Mouse (Mus musculus) forebrain, postnatal 0 days (tissue): ENCODE measurements around the gene Uhrf1. TPM values are rescaled to one million over a fixed set of nuclear protein-coding genes. Genes with fewer than 3 reads are reported as not detected.

Experiments used
- ATAC-seq: fragments of 200-750 bp; cut with Nextera tagmentation; 2 replicates; pipeline ENCODE4 v1.8.0; 2017; ENCODE audit warnings: mild to moderate bottlenecking, moderate library complexity
- DNase-seq: peaks from one replicate; pipeline ENCODE4 v3.0.0-alpha.2; 2015
- H3K27ac ChIP-seq: fragments of 300-500 bp; sonication (generic); 2 replicates; pipeline ENCODE4 v1.5.1; 2014; ENCODE audit warnings: low read depth, mild to moderate bottlenecking, antibody characterized with exemption, low read length, moderate library complexity, mixed read lengths
- H3K27me3 ChIP-seq: fragments of 300-500 bp; sonication (generic); 2 replicates; pipeline ENCODE4 v1.6.1; 2014; ENCODE audit warnings: mild to moderate bottlenecking, low read length, mixed read lengths; ENCODE audit not compliant: insufficient read depth
- H3K36me3 ChIP-seq: fragments of 300-500 bp; sonication (generic); 2 replicates; pipeline ENCODE4 v1.6.1; 2014; ENCODE audit warnings: mild to moderate bottlenecking, moderate library complexity; ENCODE audit not compliant: insufficient read depth
- H3K4me1 ChIP-seq: fragments of 300-500 bp; sonication (generic); 2 replicates; pipeline ENCODE4 v1.6.1; 2014; ENCODE audit warnings: antibody characterized with exemption; ENCODE audit not compliant: insufficient read depth
- H3K4me2 ChIP-seq: fragments of 300-500 bp; sonication (generic); 2 replicates; pipeline ENCODE4 v1.6.1; 2014; ENCODE audit warnings: low read depth, mild to moderate bottlenecking, moderate library complexity
- H3K4me3 ChIP-seq: fragments of 300-500 bp; sonication (generic); 2 replicates; pipeline ENCODE4 v1.5.1; 2014; ENCODE audit warnings: low read depth, low read length, mixed read lengths
- H3K9ac ChIP-seq: fragments of 300-500 bp; sonication (generic); 2 replicates; pipeline ENCODE4 v1.6.1; 2014; ENCODE audit warnings: mild to moderate bottlenecking
- H3K9me3 ChIP-seq: fragments of 300-500 bp; sonication (generic); 2 replicates; pipeline ENCODE4 v1.6.1; 2016; ENCODE audit warnings: low read length
- CTCF ChIP-seq: sonication (generic); IDR thresholded peaks from 2 replicates; pipeline ENCODE4 v1.5.1; 2016; ENCODE audit warnings: antibody characterized with exemption, control low read depth, low read depth
- WGBS: fragments of 180-500 bp; shearing (Covaris S2); extraction: QIAGEN DNeasy Blood & Tissue Kit; methylation state at CpG from one replicate; pipeline ENCODE4 v1.1.7; 2014; 5-methylcytosine and 5-hydroxymethylcytosine counted together
- polyA plus RNA-seq: library from polyadenylated mRNA; unstranded; fragments of >200 nt; fragmentation: Nextera tagmentation; extraction: Ambion mirVana; gene quantifications from 2 replicates; pipeline ENCODE4 v1.2.1, GENCODE M21; 2015
- total RNA-seq: library from RNA; depleted of rRNA; stranded (reverse); fragments of >200 nt; gene quantifications from 2 replicates; pipeline ENCODE4 v1.2.3, GENCODE M21; 2014

Gene Uhrf1
- total and polyA plus RNA-seq, 2 experiments from 2014 or later: 9.9 to 11.6 TPM

GRCm38 (mm10) chr17:56259301-56260037 is 43.7 kb upstream of the Uhrf1 start:
- Histone ChIP-seq H3K36me3 (peaks cover 51% of the 10 kb centered on the region), H3K27ac (no peak overlapping the region), H3K9ac (no peak overlapping the region), H3K4me2 (no peak overlapping the region), H3K4me1 (peaks cover 20% of the 10 kb centered on the region; the same call in 1 of the 2 replicates), H3K27me3 (no peaks in the 10 kb centered on the region), H3K4me3 (no peak overlapping the region), H3K9me3 (no peaks in the 10 kb centered on the region)
- DNase-seq (no peak), ATAC-seq (no peak)
- no peak for TF ChIP-seq CTCF
- 90% methylated on average over 10 of the region's 10 CpGs for WGBS

- peaks cover 14% of the 10 kb centered on the region; the same call in 1 of the 2 replicates for H3K4me1 ChIP-seq
- no peaks in the 10 kb centered on the region for H3K27me3 ChIP-seq
- TF ChIP-seq CTCF: no peak
- H3K4me2 ChIP-seq: no peak overlapping the region
- H3K27ac ChIP-seq: no peak overlapping the region
- no peaks in the 10 kb centered on the region for H3K9me3 ChIP-seq
- ATAC-seq (no peak), DNase-seq (no peak)
- H3K36me3 ChIP-seq: peaks cover 59% of the 10 kb centered on the region
- WGBS: 74% methylated on average over 3 of the region's 3 CpGs
- H3K4me3 ChIP-seq: no peak overlapping the region
- H3K9ac ChIP-seq: no peak overlapping the region
Observed at GRCm38 (mm10) chr17:56261166-56261565, 42.0 kb upstream of the Uhrf1 start.

GRCm38 (mm10) chr17:56262645-56263094 is 40.5 kb upstream of the Uhrf1 start:
- H3K4me2 ChIP-seq: no peak overlapping the region
- no peak for DNase-seq
- H3K27ac ChIP-seq: no peak overlapping the region
- H3K9ac ChIP-seq: no peak overlapping the region
- no peak for TF ChIP-seq CTCF
- H3K9me3 ChIP-seq: no peaks in the 10 kb centered on the region
- H3K4me1 ChIP-seq: peaks cover 12% of the 10 kb centered on the region; the same call in 1 of the 2 replicates
- H3K27me3 ChIP-seq: no peaks in the 10 kb centered on the region
- no peak for ATAC-seq
- H3K4me3 ChIP-seq: no peak overlapping the region
- H3K36me3 ChIP-seq: peaks cover 59% of the 10 kb centered on the region
- WGBS: 83% methylated on average over 3 of the region's 3 CpGs

- peak; percentile 79 for DNase-seq
- ATAC-seq: peak; percentile 83
- H3K9me3 ChIP-seq: no peaks in the 10 kb centered on the region
- no peak overlapping the region for H3K27ac ChIP-seq
- no peaks in the 10 kb centered on the region for H3K27me3 ChIP-seq
- peaks cover 13% of the 10 kb centered on the region; the same call in 1 of the 2 replicates for H3K4me1 ChIP-seq
- H3K4me3 ChIP-seq: no peak overlapping the region
- TF ChIP-seq CTCF: peak; percentile 87
- WGBS: 19% methylated on average over 8 of the region's 8 CpGs
- peaks cover 49% of the 10 kb centered on the region for H3K36me3 ChIP-seq
- no peak overlapping the region for H3K9ac ChIP-seq
- no peak overlapping the region for H3K4me2 ChIP-seq
Observed at GRCm38 (mm10) chr17:56264020-56264419, 39.1 kb upstream of the Uhrf1 start.

- H3K9ac ChIP-seq: no peak overlapping the region
- H3K9me3 ChIP-seq: no peaks in the 10 kb centered on the region
- H3K36me3 ChIP-seq: peaks cover 39% of the 10 kb centered on the region
- DNase-seq (no peak), ATAC-seq (no peak)
- 94% methylated on average over 4 of the region's 4 CpGs for WGBS
- H3K4me3 ChIP-seq: no peak overlapping the region
- no peak overlapping the region for H3K27ac ChIP-seq
- H3K4me1 ChIP-seq: peaks cover 6% of the 10 kb centered on the region; the same call in 1 of the 2 replicates
- no peak overlapping the region for H3K4me2 ChIP-seq
- TF ChIP-seq CTCF: no peak
- H3K27me3 ChIP-seq: no peaks in the 10 kb centered on the region
Observed at GRCm38 (mm10) chr17:56265011-56265410, 38.1 kb upstream of the Uhrf1 start.

GRCm38 (mm10) chr17:56265869-56266268 is 37.3 kb upstream of the Uhrf1 start:
- Histone ChIP-seq H3K4me1 (peaks cover 6% of the 10 kb centered on the region; the same call in 1 of the 2 replicates), H3K27ac (no peak overlapping the region), H3K4me3 (no peak overlapping the region), H3K9ac (no peak overlapping the region), H3K4me2 (no peak overlapping the region), H3K27me3 (no peaks in the 10 kb centered on the region), H3K36me3 (peaks cover 31% of the 10 kb centered on the region), H3K9me3 (no peaks in the 10 kb centered on the region)
- WGBS: 90% methylated on average over 3 of the region's 3 CpGs
- TF ChIP-seq CTCF: no peak
- ATAC-seq: no peak
- DNase-seq: no peak

GRCm38 (mm10) chr17:56266271-56266670 is 36.9 kb upstream of the Uhrf1 start:
- ATAC-seq: no peak
- DNase-seq: no peak
- Histone ChIP-seq H3K27me3 (no peaks in the 10 kb centered on the region), H3K4me3 (no peak overlapping the region), H3K4me1 (peaks cover 6% of the 10 kb centered on the region; the same call in 1 of the 2 replicates), H3K9me3 (no peaks in the 10 kb centered on the region), H3K9ac (no peak overlapping the region), H3K36me3 (peaks cover 27% of the 10 kb centered on the region), H3K4me2 (no peak overlapping the region), H3K27ac (no peak overlapping the region)
- no peak for TF ChIP-seq CTCF
- 70% methylated on average over 3 of the region's 3 CpGs for WGBS
